9 mouse cellular contexts compared by ENCODE assay signal in genomic region chr15:95932358-95932757, GRCm38 (mm10).
DNase-seq lines count a peak whose midpoint lies in the region; ATAC-seq and TF ChIP-seq lines count a peak whose summit lies in the region.
"Had no signal": no experiment of that assay in that cellular context is flagged by ENCODE, and none has a peak within 500 bp of the region (broad histone marks: within the 10 kb centered on the region; RNA-seq: fewer than 3 reads in every experiment).

No protein-coding gene starts in this region.

- H3K9me3 ChIP-seq in forebrain, embryonic 16.5 days (ENCODE audit: control insufficient read depth, low read length) = no peaks in the 10 kb centered on the region
- H3K9me3 ChIP-seq in forebrain, embryonic 11.5 days (ENCODE audit: control insufficient read depth, low read length) = no peaks in the 10 kb centered on the region; the same call in 1 of the 2 replicates
- no peaks in the 10 kb centered on the region for H3K9me3 ChIP-seq in midbrain, postnatal 0 days (ENCODE audit: low read length)
- H3K9me3 ChIP-seq: liver, embryonic 15.5 days had no signal

- no peak overlapping the region for H3K27ac ChIP-seq in forebrain, embryonic 16.5 days (ENCODE audit: low read length)
- no peak overlapping the region for H3K27ac ChIP-seq in forebrain, embryonic 11.5 days (ENCODE audit: low read depth, low read length)
- H3K27ac ChIP-seq in midbrain, postnatal 0 days (ENCODE audit: low read depth, low read length) = peak overlapping the region; percentile 2; the same call in 1 of the 2 replicates
- H3K27ac ChIP-seq: liver, embryonic 15.5 days had no signal

- no peak for TF ChIP-seq CTCF in midbrain, postnatal 0 days (IDR thresholded peaks at IDR 0.05)

- 70% methylated on average over 5 of the region's 5 CpGs for WGBS in forebrain, embryonic 16.5 days
- WGBS in forebrain, embryonic 11.5 days = 97% methylated on average over 5 of the region's 5 CpGs
- WGBS in midbrain, postnatal 0 days = 77% methylated on average over 5 of the region's 5 CpGs

- peak; percentile 26; the same call in 1 of the 2 replicates for ATAC-seq in forebrain, embryonic 16.5 days
- no peak for ATAC-seq in forebrain, embryonic 11.5 days (replicated peaks; ENCODE audit: low FRiP score)
- ATAC-seq in midbrain, postnatal 0 days (ENCODE audit: low FRiP score) = 0 out of 2 replicates have a peak, but pooled peaks have one; percentile 44
- ATAC-seq in megakaryocyte-erythroid progenitor cell, adult 5-6 weeks (replicated peaks; ENCODE audit: low FRiP score, low TSS enrichment, poor library complexity, severe bottlenecking) = no peak

- H3K4me3 ChIP-seq in forebrain, embryonic 16.5 days (replicated peaks; ENCODE audit: low read length) = no peak overlapping the region
- H3K4me3 ChIP-seq in forebrain, embryonic 11.5 days (ENCODE audit: low read depth, low read length) = no peak overlapping the region
- H3K4me3 ChIP-seq in midbrain, postnatal 0 days (ENCODE audit: low read depth, low read length) = no peak overlapping the region
- H3K4me3 ChIP-seq: liver, embryonic 15.5 days had no signal

- H3K27me3 ChIP-seq in forebrain, embryonic 16.5 days (replicated peaks; ENCODE audit: control insufficient read depth, insufficient read depth, low read length) = no peaks in the 10 kb centered on the region
- no peaks in the 10 kb centered on the region for H3K27me3 ChIP-seq in forebrain, embryonic 11.5 days (ENCODE audit: control insufficient read depth, insufficient read depth, low read length)
- H3K27me3 ChIP-seq in midbrain, postnatal 0 days (ENCODE audit: insufficient read depth, low read length) = no peaks in the 10 kb centered on the region
- H3K27me3 ChIP-seq: liver, embryonic 15.5 days had no signal

- H3K4me1 ChIP-seq in forebrain, embryonic 16.5 days (replicated peaks; ENCODE audit: control insufficient read depth, insufficient read depth, low read length) = peaks cover 15% of the 10 kb centered on the region
- no peaks in the 10 kb centered on the region for H3K4me1 ChIP-seq in forebrain, embryonic 11.5 days (replicated peaks; ENCODE audit: control insufficient read depth, insufficient read depth, low read length)
- no peaks in the 10 kb centered on the region for H3K4me1 ChIP-seq in midbrain, postnatal 0 days (ENCODE audit: insufficient read depth, low read length)
- H3K4me1 ChIP-seq: liver, embryonic 15.5 days had no signal

- DNase-seq in forebrain, embryonic 11.5 days (ENCODE audit: low spot score) = no peak
- peak; percentile 11 for DNase-seq in adrenal gland, adult 8-10 months
- DNase-seq in gastrocnemius, adult 18-20 months (ENCODE audit: low spot score) = peak; percentile 91
- peak; percentile 55 to 70 for DNase-seq in layer of hippocampus, postnatal 14 days (ENCODE audit: low spot score in 2 of 2)
- peak; percentile 75 for DNase-seq in midbrain, postnatal 0 days (ENCODE audit: low spot score)
- no peak for DNase-seq in thymus, postnatal 25 days

- H3K9ac ChIP-seq in forebrain, embryonic 16.5 days (replicated peaks; ENCODE audit: low read depth, low read length) = no peak overlapping the region
- no peak overlapping the region for H3K9ac ChIP-seq in forebrain, embryonic 11.5 days (ENCODE audit: low read length)
- no peak overlapping the region for H3K9ac ChIP-seq in midbrain, postnatal 0 days (replicated peaks; ENCODE audit: low read length, poor library complexity, severe bottlenecking)
- H3K9ac ChIP-seq: liver, embryonic 15.5 days had no signal

- no peaks in the 10 kb centered on the region; the same call in 1 of the 2 replicates for H3K36me3 ChIP-seq in forebrain, embryonic 16.5 days (ENCODE audit: control insufficient read depth, insufficient read depth)
- H3K36me3 ChIP-seq in forebrain, embryonic 11.5 days (ENCODE audit: control insufficient read depth, insufficient read depth, low read length) = no peaks in the 10 kb centered on the region
- H3K36me3 ChIP-seq in midbrain, postnatal 0 days (ENCODE audit: insufficient read depth, low read length) = 0 out of 2 replicates have a peak, but pooled peaks cover 4% of the 10 kb centered on the region

- H3K4me2 ChIP-seq in forebrain, embryonic 16.5 days (ENCODE audit: low read length) = no peak overlapping the region
- no peak overlapping the region for H3K4me2 ChIP-seq in forebrain, embryonic 11.5 days (ENCODE audit: low read depth, low read length, severe bottlenecking)
- H3K4me2 ChIP-seq in midbrain, postnatal 0 days (ENCODE audit: low read depth, low read length, poor library complexity, severe bottlenecking) = no peak overlapping the region
- H3K4me2 ChIP-seq: liver, embryonic 15.5 days had no signal

Comparison
In these comparisons a context has a peak if more than half of its experiments do, and no peak if none do; other contexts are left out.
1. ATAC-seq: peak in forebrain, embryonic 16.5 days (single experiment) and midbrain, postnatal 0 days (single experiment); none in forebrain, embryonic 11.5 days (single experiment) and megakaryocyte-erythroid progenitor cell, adult 5-6 weeks (single experiment).
2. DNase-seq: peak in adrenal gland, adult 8-10 months (single experiment), gastrocnemius, adult 18-20 months (single experiment), layer of hippocampus, postnatal 14 days (2 of 2) and midbrain, postnatal 0 days (single experiment); none in forebrain, embryonic 11.5 days (single experiment) and thymus, postnatal 25 days (single experiment).